Mouse (Mus musculus): ENCODE measurements at regions not wholly inside any gene's neighbourhood (a gene's known extent, or its start where the extent isn't known, plus 50 kb on each side); places are given as distances from the start of the nearest gene placed in this dataset.

DNA sequence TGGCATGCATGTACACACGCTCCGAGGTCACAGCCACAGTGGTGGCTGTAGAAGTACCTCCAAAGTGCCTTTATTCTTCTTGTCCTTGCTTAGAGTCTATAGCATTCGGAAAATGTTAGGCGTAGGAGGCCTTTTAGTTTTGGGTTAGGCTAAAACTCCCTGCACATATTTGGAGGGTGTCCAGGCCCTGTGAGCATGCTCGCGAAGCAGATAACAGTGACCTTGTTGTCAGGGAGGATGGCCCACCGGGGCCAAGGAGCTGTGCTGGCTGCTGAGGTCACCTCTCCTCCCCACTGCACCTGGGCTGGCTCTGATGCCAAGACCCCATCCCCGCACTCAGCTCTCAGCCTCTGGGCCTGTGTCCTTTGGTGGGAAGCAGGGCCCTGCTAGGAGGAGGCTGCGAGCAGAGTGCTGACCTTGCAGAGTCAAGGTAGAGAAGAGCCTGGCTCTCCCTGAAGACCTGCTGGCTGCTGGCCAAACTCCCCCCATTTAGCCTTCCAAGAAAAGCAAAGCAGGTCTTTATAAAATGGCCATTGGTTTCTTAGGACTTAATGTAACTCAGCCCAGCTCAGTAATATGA, 186.9 kb downstream of the Tdh start:
- Histone ChIP-seq H3K4me3 (ENCODE audit: control insufficient read depth in 1 of 2, insufficient read depth in 1 of 2, low read depth in 1 of 2, low read length in 2 of 2) (no peak overlapping the region), H3K4me2 (ENCODE audit: low read length) (0 out of 2 replicates have a peak overlapping the region, but pooled peaks have one; percentile 8), H3K9me3 (ENCODE audit: control insufficient read depth, low read length) (no peaks in the 10 kb centered on the region), H3K4me1 (ENCODE audit: control insufficient read depth in 2 of 2, insufficient read depth in 2 of 2, low read length in 2 of 2) (peaks cover 45 to 60% of the 10 kb centered on the region in 2 experiments), H3K9ac (ENCODE audit: low read length) (peak overlapping the region; percentile 34; the same call in 1 of the 2 replicates), H3K36me3 (ENCODE audit: control insufficient read depth, insufficient read depth, low read length) (no peaks in the 10 kb centered on the region), H3K27me3 (ENCODE audit: control insufficient read depth, insufficient read depth, low read length) (no peaks in the 10 kb centered on the region), H3K27ac (replicated peaks in 1 of 2; ENCODE audit: control insufficient read depth in 1 of 2, insufficient read depth in 1 of 2, low read depth in 2 of 2, low read length in 2 of 2) (peak overlapping the region; percentile 67 to 89)
- ATAC-seq (ENCODE audit: insufficient number of reproducible peaks, insufficient read depth, low FRiP score, low read depth), result 0 out of 2 replicates have a peak, but pooled peaks have one; percentile 12
- WGBS, result 32% methylated on average over 9 of the region's 9 CpGs

Measured in heart, embryonic 14.5 days (tissue).